Mouse (Mus musculus): ENCODE measurements around the gene Cers6. TPM values are rescaled to one million over a fixed set of nuclear protein-coding genes. Genes with fewer than 3 reads are reported as not detected.

The Cers6 gene
- total RNA-seq (2021) = 10 to 100 TPM; 69.2 to 74.0 TPM
- long read RNA-seq, experiment 1, partial matches to known transcripts = 3 of 15 reads
- long read RNA-seq, experiment 1, other reads (novel, unspliced or antisense) = 9 of 15 reads
- long read RNA-seq, experiment 2, full-length matches to known transcripts = 4 of 15 reads
- long read RNA-seq, experiment 2, partial matches to known transcripts = 2 of 15 reads
- long read RNA-seq, experiment 2, other reads (novel, unspliced or antisense) = 9 of 15 reads

- intact Hi-C loops (cut with DNase I) = no loop called here
- DNase-seq (ENCODE audit: low spot score in 2 of 2) = peak; percentile 97 to 98
Measured at GRCm38 (mm10) chr2:68860904-68861685, at the start of gene Cers6. TSS of gene Cers6 (plus strand) at chr2:68861441.

DNA sequence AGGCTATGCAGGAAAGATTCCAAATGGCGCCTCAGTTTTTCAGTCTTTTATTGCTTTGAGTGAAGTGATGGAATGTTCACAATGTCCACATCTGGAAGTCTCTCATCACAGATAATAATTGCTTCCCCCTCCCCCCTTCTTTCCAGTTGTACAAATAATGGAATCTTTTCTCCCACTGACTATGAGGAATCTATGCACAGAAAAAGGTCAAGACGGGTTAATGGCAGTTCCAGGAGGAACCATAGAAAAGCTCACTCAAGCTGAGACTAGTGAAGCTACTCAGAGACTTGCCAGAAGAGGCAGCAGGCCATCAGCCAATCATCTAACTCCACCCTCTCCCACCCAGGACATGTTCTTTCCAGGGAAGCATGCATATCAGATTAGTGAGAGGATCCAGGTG lies 46.8 kb upstream of the Cers6 start:
- intact Hi-C loops (cut with DNase I) = no loop called here

GRCm38 (mm10) chr2:68819040-68819439 lies 42.2 kb upstream of the Cers6 start:
- DNase-seq (ENCODE audit: low spot score in 2 of 2) = no peak
- intact Hi-C loops (cut with DNase I) = no loop called here

More for the DNA sequence above, 46.8 kb upstream of the Cers6 start:
- no peak for DNase-seq (ENCODE audit: low spot score in 2 of 2)

DNA sequence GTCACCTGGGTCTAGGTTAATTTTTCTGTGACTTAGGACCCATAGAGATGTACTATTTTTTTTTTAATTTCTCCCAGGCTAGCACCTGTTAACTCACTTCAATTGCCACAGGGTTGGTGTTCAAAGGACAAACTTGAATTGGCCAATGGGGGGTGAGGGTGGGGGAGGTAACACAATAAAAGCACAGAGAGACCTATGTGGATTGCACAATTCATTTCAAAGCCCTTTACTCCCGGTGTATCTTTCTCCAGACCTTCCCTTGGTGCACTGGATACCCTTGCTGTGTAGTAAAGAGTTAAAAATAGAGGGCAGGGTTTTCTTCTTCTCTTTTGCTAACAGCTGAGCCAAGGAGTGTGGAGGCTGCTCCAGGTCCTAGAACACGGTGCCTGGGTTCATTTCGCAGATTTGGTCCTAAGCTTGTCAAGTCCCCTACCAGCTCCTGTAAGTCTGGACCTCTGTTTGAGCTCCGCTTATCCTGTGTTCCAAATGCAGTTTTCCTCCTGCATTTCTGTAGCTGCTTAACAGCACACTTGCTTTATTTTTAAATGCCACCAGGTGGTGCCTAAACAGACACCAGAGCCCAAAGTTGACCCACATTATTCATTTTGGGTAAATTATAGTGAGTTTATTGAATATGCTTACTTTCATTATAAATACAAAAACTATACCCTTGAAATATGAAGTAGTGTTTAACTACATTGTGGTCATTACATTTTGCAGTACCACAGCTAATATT lies 38.9 kb upstream of the Cers6 start:
- intact Hi-C loops (cut with DNase I) = no loop called here
- DNase-seq (ENCODE audit: low spot score in 2 of 2) = no peak

- DNase-seq (ENCODE audit: low spot score in 2 of 2) = no peak
- intact Hi-C loops (cut with DNase I) = no loop called here
Measured at GRCm38 (mm10) chr2:68825326-68826020, 35.8 kb upstream of the Cers6 start.

DNA sequence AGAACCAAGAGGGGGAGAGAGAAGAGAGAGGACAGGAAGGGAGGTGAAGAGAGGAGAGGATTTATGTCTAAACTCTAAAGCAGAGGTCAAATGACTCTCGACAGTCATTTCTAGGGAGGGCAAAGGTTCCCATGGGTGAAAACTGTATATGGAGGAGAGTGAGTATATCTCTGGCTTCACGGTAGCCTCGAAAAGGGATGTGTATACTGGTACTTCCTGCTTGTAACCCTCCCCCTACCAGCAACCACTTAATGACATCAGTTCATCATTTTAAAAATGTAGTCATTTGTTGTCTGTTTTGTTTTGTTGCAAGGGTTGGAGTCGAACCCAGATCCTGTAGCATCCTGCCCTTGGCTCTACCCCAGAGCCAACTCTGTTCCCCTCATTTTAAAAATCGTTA lies 17.9 kb upstream of the Cers6 start:
- intact Hi-C loops (cut with DNase I) = no loop called here
- DNase-seq (ENCODE audit: low spot score in 2 of 2) = no peak

DNA sequence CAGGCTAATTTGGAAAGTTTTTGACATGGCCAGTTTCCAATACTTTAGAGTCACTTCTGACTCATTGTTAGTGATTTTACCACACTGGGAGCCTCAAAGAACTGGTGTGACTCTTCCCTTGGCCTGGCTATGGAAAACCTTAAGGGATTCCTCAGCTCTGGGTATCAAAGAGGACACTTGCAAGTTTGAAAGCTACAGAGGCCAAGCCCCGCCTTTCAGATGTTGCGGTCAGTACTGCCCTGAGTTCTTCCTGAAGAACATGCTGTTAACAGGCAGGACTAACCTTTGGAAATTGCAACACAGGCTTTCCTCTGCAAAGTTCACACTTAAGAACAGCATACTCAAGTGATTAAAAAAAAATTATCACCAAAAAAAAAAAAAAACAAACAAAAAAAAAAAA lies 16.7 kb upstream of the Cers6 start:
- intact Hi-C loops (cut with DNase I) = no loop called here
- DNase-seq (ENCODE audit: low spot score in 2 of 2) = no peak

- intact Hi-C loops (cut with DNase I) = no loop called here
- no peak for DNase-seq (ENCODE audit: low spot score in 2 of 2)
Measured at GRCm38 (mm10) chr2:68845002-68845740, 16.1 kb upstream of the Cers6 start.

- intact Hi-C loops (cut with DNase I) = no loop called here
- no peak for DNase-seq (ENCODE audit: low spot score in 2 of 2)
Measured at GRCm38 (mm10) chr2:68860391-68860790, 850 bp upstream of the Cers6 start.

DNA sequence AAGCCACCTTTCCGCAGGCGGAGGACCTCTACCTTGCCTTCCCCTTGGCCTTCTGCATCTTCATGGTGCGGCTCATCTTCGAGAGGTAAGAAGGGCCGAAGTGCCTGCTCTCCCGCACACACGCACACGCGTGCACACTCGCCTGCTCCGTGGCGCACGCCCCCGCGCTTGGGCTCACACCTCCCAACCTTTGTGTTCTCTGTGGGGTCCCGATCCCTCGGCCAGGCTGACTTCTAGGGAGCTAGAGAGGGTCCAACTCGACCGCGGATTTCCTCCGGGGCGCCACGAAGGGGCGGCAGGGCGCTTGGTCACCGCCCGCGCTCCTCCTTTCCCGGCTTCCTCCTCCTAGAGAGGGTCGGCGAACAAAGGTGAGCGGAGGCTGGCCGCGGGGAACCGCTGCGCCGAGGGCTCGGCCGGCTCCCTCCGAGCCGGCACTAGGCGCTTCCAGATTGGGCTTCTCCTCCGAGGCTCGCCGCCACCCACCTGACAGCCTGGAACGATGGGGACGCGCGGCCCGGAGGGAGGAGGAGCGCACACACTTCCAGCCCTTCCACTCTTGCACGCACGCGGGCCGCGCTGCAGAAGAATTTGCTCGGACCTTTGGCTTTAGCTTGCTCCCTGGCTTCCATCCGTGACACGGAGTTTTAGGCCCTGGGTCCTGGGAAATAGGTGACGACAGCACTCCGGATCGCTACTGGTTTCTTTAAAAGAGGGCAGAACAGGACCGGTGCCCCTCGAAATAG lies 651 bp downstream of the Cers6 start:
- intact Hi-C loops (cut with DNase I) = loop anchor here (2.0 kb wide), 1 partner anchor 239 kb away; no protein-coding TSS in a partner anchor
- DNase-seq (ENCODE audit: low spot score in 2 of 2) = peak; percentile 40 to 41

GRCm38 (mm10) chr2:68862464-68863266 lies 1.4 kb downstream of the Cers6 start:
- intact Hi-C loops (cut with DNase I) = loop anchor here (2.0 kb wide), 1 partner anchor 238 kb away; no protein-coding TSS in a partner anchor
- DNase-seq (ENCODE audit: low spot score in 2 of 2) = no peak

GRCm38 (mm10) chr2:68863561-68863960 lies 2.3 kb downstream of the Cers6 start:
- DNase-seq (ENCODE audit: low spot score in 2 of 2) = no peak
- intact Hi-C loops (cut with DNase I) = loop anchor here (2.0 kb wide), 1 partner anchor 237 kb away; no protein-coding TSS in a partner anchor

- DNase-seq (ENCODE audit: low spot score in 2 of 2) = no peak
- intact Hi-C loops (cut with DNase I) = no loop called here
Measured at GRCm38 (mm10) chr2:68864366-68864765, 3.1 kb downstream of the Cers6 start.

GRCm38 (mm10) chr2:68867148-68867547 lies 5.9 kb downstream of the Cers6 start:
- intact Hi-C loops (cut with DNase I) = no loop called here

DNA sequence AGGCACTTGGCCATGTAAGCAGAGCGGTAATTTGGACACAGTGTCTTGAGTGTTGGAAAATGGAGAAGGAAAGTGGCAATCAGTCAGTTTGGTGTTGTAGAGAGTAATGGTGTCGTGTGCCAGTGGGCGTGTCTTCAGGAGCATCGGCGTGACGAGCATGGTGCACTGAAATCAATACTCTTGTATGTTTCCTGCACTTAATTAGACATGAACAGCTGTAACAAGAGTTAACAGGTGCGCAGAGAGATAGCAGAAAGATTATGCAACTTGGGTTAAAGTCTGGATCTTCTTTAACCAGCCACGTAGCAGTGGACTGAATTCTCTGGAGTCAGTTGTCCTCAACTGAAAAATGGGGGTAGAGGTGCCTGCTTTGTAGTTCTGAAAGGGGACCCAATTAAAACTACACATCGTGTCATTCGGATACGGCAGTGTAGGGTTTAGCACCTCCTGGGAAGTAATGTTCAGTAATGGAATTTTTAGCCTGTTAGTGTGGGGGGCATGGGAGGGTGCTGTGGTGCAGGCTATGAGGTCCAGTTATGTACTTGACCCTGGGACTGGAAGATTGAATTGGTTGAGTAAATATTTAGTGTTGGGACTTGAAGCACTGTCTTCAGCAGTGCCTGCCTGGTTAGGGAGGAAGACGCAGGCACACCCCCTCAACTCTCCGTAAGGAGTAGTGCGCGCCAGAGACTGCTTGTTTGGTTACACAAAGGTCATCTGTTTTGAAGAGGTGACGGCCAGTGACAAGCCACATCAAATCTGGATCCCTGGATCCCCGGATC lies 9.9 kb downstream of the Cers6 start:
- no peak for DNase-seq (ENCODE audit: low spot score in 2 of 2)
- intact Hi-C loops (cut with DNase I) = no loop called here

More at GRCm38 (mm10) chr2:68867148-68867547, 5.9 kb downstream of the Cers6 start:
- DNase-seq (ENCODE audit: low spot score in 2 of 2) = no peak

GRCm38 (mm10) chr2:68873086-68873485 lies 11.8 kb downstream of the Cers6 start:
- no peak for DNase-seq (ENCODE audit: low spot score in 2 of 2)
- intact Hi-C loops (cut with DNase I) = no loop called here

Measured in left cerebral cortex, postnatal 14 days (tissue).